Mouse (Mus musculus): ENCODE measurements at regions not wholly inside any gene's neighbourhood (a gene's known extent, or its start where the extent isn't known, plus 50 kb on each side); places are given as distances from the start of the nearest gene placed in this dataset.

DNA sequence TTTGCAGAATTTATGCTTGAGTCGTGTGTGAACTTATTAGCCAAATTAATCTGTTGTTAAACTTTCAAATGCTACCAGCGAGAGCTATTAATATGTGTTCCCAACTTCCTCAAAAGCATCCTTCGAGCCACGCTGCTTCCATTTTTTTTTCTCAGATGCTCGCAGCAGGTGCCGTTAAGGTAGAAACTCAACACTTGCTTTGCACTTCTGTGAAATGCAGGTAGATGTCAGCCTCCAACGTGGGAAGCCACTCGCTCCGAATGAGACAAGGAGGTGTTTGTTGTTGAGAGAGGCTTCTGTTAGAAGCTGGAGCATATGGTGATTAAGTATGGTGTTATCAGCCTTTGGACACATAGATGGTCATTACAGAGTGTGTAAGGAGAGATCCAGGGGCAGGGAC, 433.1 kb upstream of the Adgrl2 start:
- DNase-seq (ENCODE audit: low spot score in 2 of 2): no peak

GRCm38 (mm10) chr3:149415081-149415480, 424.7 kb upstream of the Adgrl2 start:
- DNase-seq (ENCODE audit: low spot score in 2 of 2): no peak

DNA sequence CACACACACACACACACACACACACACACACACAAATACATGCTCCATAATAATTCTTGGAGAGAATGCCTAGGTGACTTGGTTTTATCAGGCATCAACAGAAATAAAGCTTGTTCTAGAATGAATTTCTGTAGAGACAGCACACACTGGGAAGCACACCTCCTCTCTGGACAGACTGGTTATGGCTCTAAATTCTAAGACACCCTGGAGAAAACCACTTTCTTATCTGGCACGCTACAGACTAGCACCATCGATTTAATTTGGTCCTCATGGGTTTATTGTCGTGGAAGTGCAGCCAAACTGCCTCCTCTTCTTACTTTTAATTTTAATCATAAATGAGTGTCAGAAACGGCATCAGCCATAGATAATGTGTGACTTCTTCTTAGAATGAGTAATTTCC, 422.8 kb upstream of the Adgrl2 start:
- no peak for DNase-seq (ENCODE audit: low spot score in 2 of 2)

GRCm38 (mm10) chr3:149410518-149410917, 420.2 kb upstream of the Adgrl2 start:
- no peak for DNase-seq (ENCODE audit: low spot score in 2 of 2)

GRCm38 (mm10) chr3:149408858-149409257, 418.5 kb upstream of the Adgrl2 start:
- DNase-seq (ENCODE audit: low spot score in 2 of 2): no peak

GRCm38 (mm10) chr3:149405872-149406271, 415.5 kb upstream of the Adgrl2 start:
- DNase-seq (ENCODE audit: low spot score in 2 of 2): no peak

GRCm38 (mm10) chr3:149404691-149405090, 414.3 kb upstream of the Adgrl2 start:
- DNase-seq (ENCODE audit: low spot score in 2 of 2): no peak

GRCm38 (mm10) chr3:149402496-149402895, 412.1 kb upstream of the Adgrl2 start:
- no peak for DNase-seq (ENCODE audit: low spot score in 2 of 2)

DNA sequence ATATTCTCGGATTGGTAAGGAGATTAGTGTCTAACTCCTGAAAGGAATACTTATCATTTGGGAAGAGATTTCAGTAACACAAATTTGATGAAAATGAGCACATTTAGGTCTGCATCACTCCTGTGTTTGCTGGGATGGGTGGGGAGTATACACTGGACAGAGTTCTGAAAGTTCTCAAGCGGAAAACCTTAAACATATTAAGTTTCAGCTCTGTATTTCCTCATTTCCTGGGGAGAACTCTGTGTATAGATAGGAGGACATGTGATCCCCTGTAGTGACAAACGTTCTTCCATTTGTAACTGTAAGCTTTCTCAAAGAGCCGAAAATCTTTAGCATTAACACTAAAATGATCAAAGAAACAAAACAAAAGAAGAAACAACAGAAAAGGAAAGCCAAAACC, 404.7 kb upstream of the Adgrl2 start:
- DNase-seq (ENCODE audit: low spot score in 2 of 2): no peak

DNA sequence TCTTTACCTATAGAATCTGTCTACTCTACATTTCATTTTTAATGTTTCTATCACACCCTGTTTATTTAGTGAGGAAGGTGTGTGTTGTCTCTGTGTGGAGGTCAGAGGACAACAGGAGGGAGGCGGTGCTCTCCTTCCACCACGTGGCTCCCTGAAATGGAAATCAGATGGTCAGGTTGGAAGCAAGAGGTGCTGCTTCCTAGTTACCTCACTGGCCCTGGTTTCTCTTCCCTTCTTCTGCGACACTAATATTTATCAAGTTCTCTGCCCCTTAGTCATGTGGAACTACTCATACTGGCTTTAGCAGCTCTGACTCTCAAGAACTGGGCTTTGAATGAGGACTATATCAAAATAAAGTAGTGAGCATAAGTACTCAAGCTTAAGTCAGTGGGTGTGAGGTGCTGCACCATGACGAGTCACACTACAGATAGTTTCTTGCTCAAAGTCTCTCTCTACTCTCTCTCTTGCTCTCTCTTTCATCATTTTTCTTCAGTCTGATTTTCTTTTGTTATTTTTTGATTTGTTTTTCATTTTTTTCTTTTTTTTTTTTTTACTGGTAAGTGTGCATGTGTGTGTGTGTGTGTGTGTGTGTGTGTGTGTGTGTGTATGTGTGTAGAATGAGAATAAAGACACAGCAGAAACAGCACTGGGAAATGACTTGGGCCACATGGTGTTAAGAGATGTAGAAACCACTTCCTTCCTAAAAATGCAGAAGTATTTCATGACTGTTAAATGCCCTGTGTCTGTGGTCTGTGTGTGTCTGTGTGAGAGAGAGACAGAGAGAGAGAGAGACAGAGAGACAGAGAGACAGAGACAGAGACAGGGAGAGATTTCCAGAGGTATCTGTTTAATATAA, 403.2 kb upstream of the Adgrl2 start:
- DNase-seq (ENCODE audit: low spot score in 2 of 2): no peak

- no peak for DNase-seq (ENCODE audit: low spot score in 2 of 2)
Measured at GRCm38 (mm10) chr3:149392164-149392563, 401.8 kb upstream of the Adgrl2 start.

- DNase-seq (ENCODE audit: low spot score in 2 of 2): no peak
Measured at GRCm38 (mm10) chr3:149387537-149387936, 397.2 kb upstream of the Adgrl2 start.

DNA sequence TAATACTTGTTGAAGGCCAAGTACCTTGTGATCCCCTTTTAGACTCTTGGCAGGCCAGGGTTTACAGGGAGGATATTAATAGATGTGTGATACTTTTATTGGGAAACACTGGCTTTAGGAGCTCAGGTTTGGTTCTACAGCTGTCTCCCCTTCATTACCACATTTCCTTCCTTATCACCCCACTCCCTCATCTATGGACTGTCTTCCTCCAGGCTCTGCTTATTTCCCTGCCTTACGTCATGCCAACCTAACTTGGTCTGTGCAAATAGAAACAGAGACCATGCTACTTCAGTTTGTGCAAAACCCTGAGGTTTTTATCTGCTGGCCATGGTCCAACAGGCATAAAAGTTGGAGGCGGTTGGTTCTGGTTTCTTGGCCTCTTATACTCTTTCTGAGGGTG, 395.7 kb upstream of the Adgrl2 start:
- no peak for DNase-seq (ENCODE audit: low spot score in 2 of 2)

- no peak for DNase-seq (ENCODE audit: low spot score in 2 of 2)
Measured at GRCm38 (mm10) chr3:149385336-149385735, 395.0 kb upstream of the Adgrl2 start.

DNA sequence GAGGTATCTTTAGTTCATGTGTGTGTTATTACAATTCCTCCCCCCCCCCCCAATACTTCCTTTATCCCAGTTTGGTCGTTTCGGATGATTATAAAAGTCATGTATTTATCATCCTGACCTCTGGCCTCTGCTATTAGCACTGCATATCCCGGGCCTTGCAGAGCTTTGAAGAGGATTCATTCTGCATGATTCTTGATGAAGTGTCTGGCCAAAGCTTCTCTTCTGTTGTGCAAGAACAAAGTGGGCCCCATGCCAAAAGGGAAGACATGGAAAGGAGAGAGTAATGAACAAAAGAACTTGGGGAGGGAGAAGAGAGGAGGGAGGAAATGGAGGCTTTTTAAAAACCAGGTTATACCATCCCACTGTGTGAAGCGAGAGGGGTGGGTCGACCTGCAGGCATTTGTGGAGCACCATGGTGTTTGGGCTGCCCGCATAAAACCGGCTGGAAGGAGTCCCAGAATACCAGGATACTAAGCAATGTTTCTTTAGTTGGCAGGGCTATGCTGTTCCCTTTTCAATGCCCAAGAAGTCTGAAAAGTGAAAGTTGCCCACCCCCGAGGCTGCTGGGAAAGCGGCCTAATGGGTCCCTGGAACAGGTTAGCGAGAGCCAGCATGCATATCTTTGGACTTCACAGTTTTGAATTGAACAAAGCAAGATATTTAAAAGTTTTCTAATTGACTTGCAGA, 391.3 kb upstream of the Adgrl2 start:
- peak in 1 of 2 experiments; percentile 47 for DNase-seq (ENCODE audit: low spot score in 2 of 2)

- no peak for DNase-seq (ENCODE audit: low spot score in 2 of 2)
Measured at GRCm38 (mm10) chr3:149381051-149381450, 390.7 kb upstream of the Adgrl2 start.

DNA sequence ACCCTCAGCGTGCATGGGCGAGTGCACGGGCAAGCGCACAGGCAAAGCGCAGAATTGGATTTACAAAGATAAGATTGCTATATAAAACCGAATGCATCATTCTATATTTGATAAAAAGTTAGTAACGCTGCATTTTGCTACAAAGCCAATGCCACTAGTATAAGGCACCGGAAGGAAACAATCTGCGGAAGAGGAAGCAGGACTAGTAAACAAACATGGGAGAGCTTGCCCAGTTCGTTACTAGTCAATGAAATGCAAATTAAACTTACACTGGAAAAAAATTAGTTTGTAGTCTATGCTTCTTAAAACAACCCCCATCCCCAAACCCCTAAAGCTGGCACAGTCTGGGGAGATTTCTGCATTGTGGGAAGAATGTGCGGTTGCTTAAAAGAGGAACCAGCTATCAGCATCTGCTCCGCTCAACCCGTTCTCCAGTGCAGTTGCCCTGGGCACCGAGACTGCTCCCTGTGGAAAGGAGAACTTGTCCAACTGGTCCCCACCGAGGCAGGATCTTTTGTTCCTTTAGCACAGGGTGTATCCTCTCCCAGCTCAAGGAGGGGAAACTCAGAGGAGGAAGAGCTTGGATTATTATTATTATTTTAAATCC, 389.6 kb upstream of the Adgrl2 start:
- DNase-seq (ENCODE audit: low spot score in 2 of 2): no peak

DNA sequence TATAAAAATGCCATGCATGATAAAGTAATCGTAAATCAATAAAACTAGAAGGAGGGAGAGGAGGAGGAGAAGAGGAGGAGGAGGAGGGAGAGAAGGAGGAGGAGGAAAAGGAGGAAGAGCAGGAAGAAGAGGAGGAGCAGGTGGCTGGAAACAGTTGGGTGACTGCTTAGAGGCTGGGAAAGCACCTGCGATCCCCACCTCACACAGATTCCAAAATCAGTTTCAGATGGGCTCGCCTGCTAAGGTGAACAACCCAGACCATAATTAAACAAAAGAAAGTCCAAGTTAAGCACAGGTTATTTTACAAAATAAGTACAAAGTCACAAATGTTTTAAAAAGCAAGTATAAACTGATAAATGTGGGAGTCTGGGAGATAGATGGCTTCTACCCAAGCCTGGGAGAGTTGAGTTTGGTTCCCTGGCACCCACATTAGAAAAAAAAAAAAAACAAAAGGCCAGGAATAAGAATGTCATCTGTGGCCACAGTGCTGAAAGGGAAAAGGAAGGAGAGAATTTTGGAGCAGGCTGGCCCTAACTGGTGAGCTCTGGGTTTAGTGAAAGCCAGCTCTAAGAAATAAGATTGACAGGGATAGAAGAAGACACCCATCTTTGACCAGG, 389.0 kb upstream of the Adgrl2 start:
- no peak for DNase-seq (ENCODE audit: low spot score in 2 of 2)

GRCm38 (mm10) chr3:149371439-149371838, 381.1 kb upstream of the Adgrl2 start:
- no peak for DNase-seq (ENCODE audit: low spot score in 2 of 2)

GRCm38 (mm10) chr3:149370517-149371227, 380.3 kb upstream of the Adgrl2 start:
- no peak for DNase-seq (ENCODE audit: low spot score in 2 of 2)

DNA sequence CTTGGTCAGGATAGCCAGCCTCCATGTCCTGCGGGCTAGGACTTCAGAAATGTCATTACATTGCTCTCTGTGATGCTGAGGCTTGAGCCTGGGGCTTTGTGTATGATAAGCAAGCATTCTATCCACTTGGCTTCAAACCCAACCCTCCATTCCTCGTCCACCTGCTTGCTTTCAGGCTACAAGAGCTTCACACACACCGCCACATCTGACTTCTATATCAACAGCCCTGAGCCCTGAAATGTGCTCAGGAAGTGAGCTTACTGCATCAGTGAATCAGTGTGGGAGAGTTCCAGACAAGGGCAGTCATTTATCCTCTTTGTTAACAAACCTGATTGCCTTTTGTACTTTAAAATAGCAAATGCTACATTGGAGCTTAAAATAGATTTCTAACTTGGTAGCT, 377.5 kb upstream of the Adgrl2 start:
- no peak for DNase-seq (ENCODE audit: low spot score in 2 of 2)

DNA sequence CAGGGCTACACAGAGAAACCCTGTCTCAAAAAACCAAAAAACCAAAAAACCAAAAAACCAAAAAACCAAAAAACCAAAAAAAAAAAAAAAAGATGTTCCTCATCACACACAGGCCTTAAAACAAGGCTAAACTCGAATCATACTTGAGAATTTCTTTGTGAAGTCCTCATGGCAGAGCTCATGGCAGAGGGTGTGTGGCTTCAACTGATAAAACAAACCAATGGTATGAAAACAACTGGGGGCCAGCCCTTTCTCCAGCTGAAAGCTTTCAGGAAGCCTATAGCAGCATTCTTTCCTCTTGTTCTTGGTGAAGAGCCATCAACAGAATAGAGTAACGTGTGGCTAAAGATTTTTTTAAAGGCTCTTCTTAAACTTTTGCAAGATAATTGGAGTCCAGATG, 369.8 kb upstream of the Adgrl2 start:
- no peak for DNase-seq (ENCODE audit: low spot score in 2 of 2)

Measured in right cerebral cortex, postnatal 36 days (tissue).